Mouse (Mus musculus) left cerebral cortex, adult 2 months (tissue): ENCODE measurements at regions not wholly inside any gene's neighbourhood (a gene's known extent, or its start where the extent isn't known, plus 50 kb on each side); places are given as distances from the start of the nearest gene placed in this dataset.

Experiments used
- DNase-seq, 2 experiments: peaks; one replicate each; pipeline ENCODE4 v3.0.0; 2021 to 2022; ENCODE audit warnings: low spot score in 2 of 2, mixed read lengths in 1 of 2; ENCODE audit errors: extremely low spot score in 1 of 2
- H3K27ac ChIP-seq: fragments of 200-600 bp; 2 replicates; pipeline ENCODE4 v1.8.1; 2022
- H3K4me3 ChIP-seq: fragments of 200-600 bp; 2 replicates; pipeline ENCODE4 v1.8.1; 2022
- CTCF ChIP-seq: fragments of 200-600 bp; IDR thresholded peaks from 2 replicates; pipeline ENCODE4 v1.8.1; 2022; ENCODE audit warnings: antibody characterized with exemption, mild to moderate bottlenecking, moderate library complexity
- intact Hi-C: fragments of 180-260 bp; cut with DNase I; formaldehyde crosslinking; loops from one replicate; pipeline ENCODE4 v1.15.1; 2025

DNA sequence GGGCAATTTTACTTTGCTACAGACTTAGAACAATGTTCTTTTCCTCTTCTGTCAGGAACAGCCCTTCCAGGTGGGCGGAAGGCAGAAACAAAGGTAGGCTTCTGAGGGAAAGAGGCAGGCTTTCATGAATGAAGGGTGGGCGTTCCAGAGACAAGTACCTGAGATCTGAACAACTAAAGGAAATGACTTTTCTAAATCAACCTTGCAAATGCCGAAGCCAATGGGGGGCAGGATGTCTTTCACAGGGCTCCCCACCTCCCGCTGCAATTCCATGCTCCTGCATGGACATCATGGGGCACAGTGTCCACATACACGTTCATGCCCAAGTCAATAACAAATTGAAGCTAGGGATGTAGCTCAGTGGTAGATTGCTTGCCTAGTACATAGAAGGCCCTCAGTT, 80.2 kb upstream of the Bach2 start:
- no peak overlapping the region for H3K27ac ChIP-seq
- H3K4me3 ChIP-seq = no peak overlapping the region
- TF ChIP-seq CTCF = no peak
- intact Hi-C loops = no loop called here
- DNase-seq = no peak

DNA sequence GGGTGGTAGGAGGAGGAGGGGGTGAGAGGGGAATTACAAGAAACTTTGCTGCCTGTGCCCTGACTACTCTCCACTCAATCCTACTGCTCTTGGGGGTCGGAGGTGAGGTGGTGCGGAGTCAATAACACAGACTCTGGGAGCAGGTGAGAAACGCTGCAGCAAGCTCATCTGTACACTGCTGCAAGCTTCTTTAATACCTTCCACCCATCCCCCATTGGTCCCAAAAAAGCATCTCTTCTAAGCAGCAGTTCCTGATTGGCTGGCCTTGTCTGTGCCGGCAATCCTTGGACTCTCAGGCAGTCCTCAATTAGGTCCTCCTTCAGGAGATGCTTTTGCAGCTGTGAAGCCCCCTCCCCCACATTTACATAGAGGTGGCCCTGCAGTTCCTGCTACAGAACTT, 79.7 kb upstream of the Bach2 start:
- DNase-seq = no peak
- Histone ChIP-seq H3K4me3 (no peak overlapping the region), H3K27ac (no peak overlapping the region)
- intact Hi-C loops = no loop called here
- no peak for TF ChIP-seq CTCF

DNA sequence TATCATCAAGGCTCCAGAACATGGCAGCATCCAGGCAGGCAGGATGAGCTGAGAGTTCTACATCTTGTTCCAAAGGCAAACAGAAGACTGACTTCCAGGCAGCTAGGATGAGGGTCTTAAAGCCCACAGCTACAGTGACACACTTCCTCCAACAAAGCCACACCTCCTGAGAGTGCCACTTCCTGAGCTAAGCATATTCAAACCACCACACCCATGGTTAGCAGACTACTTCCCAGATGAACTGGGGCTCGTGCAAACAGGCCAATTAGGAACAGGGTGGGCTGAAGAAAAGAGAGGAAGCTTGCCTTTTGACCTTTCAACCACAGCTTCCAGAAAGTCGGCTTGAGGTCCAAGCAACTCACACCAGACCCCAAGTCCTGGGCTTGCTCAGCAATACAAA, 77.8 kb upstream of the Bach2 start:
- no peak for TF ChIP-seq CTCF
- DNase-seq = no peak
- intact Hi-C loops = no loop called here
- Histone ChIP-seq H3K4me3 (no peak overlapping the region), H3K27ac (no peak overlapping the region)

DNA sequence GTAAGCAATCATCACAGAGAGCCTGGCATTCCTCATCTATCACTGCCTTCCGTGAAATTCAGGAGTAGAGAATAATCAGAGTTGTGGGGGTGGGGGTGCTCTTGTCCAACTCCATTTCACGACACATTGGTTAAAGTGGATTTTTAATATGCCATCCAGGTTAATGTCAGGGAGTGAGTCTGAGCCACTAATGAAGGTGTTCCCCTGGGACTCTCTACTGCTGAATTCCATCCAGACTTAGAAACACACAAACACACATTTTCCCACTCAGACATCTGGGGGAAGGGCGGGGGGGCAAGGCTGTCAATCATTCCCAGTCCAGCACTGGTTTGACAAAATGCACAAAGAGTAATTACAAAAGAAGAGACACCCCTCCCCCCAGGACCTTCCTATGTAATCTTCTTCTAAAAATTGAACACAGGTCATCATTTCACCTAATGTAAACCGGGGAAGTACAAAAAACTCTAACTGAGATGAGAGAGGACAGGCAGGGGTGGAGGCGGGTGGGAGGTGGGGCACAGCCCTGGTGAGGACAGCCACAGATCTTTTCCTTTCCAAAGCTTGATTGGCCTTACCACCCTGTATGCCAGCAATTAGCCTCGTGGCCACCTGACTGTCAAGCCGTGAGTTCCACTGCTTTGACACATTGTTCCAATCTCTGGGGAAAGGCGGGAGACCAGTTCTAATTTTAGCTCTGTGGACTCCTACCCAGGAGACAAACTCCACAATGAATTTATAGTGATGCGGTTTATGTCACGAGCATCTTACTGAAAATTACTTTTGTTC, 76.5 kb upstream of the Bach2 start:
- TF ChIP-seq CTCF = no peak
- intact Hi-C loops = no loop called here
- no peak overlapping the region for H3K4me3 ChIP-seq
- H3K27ac ChIP-seq = no peak overlapping the region
- DNase-seq = no peak

DNA sequence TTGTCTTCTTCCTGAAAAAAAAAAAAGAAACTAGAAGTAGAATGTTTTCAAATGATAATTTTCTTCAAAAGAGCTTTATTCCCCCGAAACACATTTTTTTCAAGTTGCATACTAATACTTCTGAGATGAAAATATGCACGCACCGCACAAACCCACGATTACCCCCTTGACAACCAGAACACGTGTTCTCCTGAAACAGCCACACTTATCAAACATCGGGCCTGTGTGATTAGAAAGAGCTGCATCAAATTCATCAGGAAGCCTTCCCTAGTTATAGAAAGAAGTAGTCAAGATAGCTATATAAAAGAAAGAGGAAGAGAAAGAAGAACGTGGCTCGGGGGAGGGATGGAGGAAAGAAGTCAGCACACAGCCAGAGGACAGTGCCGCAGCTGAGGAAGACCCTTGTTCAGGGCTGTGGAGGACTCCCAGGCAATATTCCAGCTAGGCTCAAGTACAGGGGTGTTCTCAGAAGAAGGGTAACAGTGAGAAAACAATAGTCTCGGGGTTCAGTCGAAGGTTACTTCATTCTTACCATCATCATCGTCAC, 75.8 kb upstream of the Bach2 start:
- H3K4me3 ChIP-seq = no peak overlapping the region
- intact Hi-C loops = no loop called here
- no peak for TF ChIP-seq CTCF
- no peak for DNase-seq
- H3K27ac ChIP-seq = no peak overlapping the region

DNA sequence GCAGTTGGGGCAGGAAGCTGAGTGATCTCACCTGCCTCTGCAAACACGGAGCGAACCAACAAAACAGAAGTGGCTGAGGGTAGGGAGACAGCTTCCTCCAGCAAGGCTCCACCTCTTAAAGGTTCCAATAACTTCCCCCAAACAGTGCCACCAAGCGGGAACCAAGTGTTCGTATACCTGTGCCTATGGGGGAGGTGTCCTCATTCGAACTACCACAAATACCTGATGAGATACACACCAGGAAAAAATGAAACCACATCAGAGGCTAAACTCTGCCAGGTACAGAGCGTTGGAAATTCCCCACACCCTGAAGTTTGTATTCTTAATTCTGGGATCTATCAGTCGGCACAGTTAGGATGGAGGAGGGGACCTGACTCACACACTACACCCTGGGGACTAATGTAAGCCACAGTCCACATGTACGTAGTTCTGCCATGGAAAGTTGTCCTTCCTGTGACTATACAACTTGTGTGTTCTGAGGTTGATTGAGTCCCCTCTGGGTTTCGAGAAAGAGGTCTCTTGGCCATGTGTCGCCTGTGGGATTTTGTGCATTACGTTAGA, 74.4 kb upstream of the Bach2 start:
- Histone ChIP-seq H3K4me3 (no peak overlapping the region), H3K27ac (no peak overlapping the region)
- TF ChIP-seq CTCF = no peak
- DNase-seq = no peak
- intact Hi-C loops = no loop called here

DNA sequence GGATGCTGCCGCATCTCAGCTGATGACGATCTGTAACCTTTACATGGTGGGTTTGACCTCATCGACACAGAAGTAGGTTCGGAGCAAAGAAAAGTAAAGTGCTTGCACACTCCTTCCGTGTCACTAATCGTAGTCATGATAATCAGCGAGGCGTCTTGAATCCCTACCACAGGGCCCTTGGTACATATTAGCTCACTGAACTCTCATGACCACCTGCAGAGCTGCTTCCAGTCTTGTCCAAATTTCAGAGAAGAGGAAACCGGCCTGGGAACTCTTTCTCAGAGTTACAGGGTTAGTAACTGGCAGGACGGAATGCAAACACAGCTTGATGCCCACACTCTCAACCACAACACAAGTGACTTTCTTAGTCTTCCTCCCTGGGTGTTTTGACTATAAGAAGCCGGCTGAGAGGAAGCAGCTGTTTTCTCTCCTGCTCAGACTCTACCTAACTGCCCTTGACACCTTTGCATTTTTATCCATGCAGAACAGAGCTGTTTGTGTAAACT, 73.8 kb upstream of the Bach2 start:
- no peak for DNase-seq
- no peak for TF ChIP-seq CTCF
- Histone ChIP-seq H3K4me3 (no peak overlapping the region), H3K27ac (no peak overlapping the region)
- intact Hi-C loops = no loop called here

DNA sequence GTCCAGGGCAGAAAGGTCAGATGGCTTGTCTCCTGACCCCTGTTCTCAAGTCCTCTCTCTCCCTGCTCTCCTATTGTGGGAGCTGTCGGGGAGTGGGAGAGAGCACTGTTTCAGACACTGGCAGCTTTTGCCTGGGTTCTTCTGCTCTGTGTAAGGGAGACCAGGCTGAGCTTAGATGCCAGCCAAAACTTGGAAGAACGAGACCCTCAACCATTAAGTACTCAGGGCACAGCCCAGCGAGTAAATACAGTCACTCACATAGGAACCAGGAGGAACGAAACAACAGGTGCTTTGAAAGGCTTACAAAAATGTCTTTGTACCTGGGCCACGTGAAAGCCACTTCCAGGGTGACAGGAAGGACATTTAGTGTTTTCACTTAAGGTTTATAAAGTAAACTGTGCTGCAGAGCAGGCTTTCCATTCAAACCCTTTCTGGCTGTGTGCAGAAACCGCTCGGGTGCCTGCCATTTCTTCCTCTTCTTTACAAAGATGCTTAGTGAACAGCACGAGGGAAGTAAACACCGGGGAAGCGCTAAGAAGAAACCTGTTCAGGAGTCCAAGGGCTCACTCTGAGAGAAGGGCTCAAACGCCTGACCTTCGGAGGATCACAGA, 72.6 kb upstream of the Bach2 start:
- intact Hi-C loops = no loop called here
- H3K4me3 ChIP-seq = no peak overlapping the region
- H3K27ac ChIP-seq = no peak overlapping the region
- no peak for DNase-seq
- TF ChIP-seq CTCF = no peak

DNA sequence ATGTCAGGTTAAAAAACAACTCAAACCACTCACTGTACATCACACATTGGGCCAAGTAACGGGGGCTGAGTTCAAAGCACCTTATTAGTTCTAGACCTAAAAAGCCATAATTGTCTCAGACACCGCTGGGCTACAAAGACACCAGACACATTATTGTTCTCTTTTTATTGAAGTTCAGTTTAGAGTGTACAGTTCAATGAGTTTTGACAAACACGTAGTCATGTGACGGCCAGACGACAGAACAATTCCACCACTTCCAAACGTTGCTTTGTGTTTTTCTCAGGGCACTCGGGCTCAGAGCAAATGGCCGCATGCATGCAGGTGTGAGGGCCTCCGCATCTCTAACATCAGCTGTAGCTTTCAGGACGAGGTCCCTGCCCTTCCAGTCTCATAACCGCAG, 71.5 kb upstream of the Bach2 start:
- Histone ChIP-seq H3K27ac (no peak overlapping the region), H3K4me3 (no peak overlapping the region)
- DNase-seq = no peak
- intact Hi-C loops = no loop called here
- no peak for TF ChIP-seq CTCF

DNA sequence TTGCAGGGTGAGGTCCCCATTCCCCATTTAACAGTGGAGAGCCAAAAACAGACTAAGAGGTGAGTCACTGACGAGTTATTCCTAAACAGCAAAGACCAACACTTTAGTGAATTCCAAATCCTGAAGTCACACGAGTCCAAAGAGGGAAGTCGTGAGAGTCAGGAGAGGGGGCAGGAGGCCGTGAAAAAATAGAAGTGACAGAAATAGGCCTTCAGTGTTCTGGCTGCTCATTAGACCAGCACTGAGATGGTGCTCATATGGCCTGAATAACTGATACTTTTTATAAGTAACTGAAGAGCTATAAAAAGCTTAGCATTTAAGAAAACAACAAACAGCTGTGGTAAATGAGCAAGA, 68.5 kb upstream of the Bach2 start:
- no peak overlapping the region for H3K27ac ChIP-seq
- DNase-seq = no peak

DNA sequence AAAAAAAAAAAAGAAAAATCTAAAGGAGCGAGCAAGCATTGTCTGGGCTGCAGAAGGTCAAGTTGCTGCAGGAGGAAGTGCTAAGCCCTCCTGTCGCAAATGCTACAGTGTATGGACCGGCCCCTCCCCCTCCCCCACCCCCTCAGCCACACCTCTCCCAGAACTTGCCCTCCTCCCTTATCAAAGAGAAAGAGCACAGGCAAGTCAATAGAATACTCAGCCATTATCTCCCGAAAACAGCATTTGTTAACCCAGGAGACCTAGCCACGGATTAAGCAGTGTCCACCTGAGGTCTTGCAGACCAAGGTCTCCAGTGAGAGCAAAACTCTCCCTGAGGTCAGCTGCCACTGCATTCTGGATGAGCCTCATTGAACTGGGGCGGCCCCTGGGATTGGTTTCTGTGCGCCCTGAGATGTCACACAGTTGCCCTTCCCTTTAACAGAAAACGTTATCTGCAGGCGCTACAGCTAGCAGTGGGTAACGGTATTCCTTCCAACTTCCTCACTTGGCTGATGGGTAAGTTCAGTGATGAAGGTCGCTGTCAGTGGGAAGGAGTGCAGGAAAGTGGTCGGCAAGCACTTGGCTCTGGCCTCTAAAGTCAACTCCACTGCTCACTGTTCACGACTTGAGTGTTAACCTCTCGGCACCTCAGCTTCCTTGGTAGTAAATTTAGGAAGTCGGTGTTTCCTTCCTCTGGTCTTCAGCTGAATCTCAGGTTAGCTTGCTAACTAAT, 68.0 kb upstream of the Bach2 start:
- intact Hi-C loops = no loop called here
- no peak for DNase-seq
- Histone ChIP-seq H3K4me3 (no peak overlapping the region), H3K27ac (no peak overlapping the region)
- no peak for TF ChIP-seq CTCF

More for the DNA sequence above, 68.5 kb upstream of the Bach2 start:
- TF ChIP-seq CTCF = no peak
- intact Hi-C loops = no loop called here
- H3K4me3 ChIP-seq = no peak overlapping the region

DNA sequence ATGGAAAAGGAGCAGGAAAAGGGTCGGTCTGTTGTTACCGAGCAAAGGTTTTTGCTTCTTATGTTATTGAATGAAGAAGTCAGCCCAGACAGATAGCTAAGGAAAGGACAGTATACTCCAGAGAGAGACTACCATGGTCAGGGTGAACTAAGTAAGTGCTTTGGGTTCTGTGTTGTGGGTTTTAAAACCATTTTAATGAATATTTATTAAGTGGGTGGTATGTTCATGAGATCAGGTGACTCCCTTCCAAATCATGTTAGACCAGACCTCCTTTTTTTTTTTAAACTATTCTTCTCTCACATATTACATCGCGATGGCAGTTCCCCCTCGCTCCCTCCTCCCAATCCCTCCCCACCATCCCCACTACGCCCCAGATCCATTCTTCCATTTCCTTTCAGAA, 67.3 kb upstream of the Bach2 start:
- Histone ChIP-seq H3K27ac (no peak overlapping the region), H3K4me3 (no peak overlapping the region)
- intact Hi-C loops = no loop called here
- TF ChIP-seq CTCF = no peak
- no peak for DNase-seq
